Mouse (Mus musculus): ENCODE measurements around the gene Glul. TPM values are rescaled to one million over a fixed set of nuclear protein-coding genes. Genes with fewer than 3 reads are reported as not detected.

The Glul gene
- polyA plus RNA-seq, 1 experiment from 2014 or later, result 126 TPM

GRCm38 (mm10) chr1:153913869-153914268 is 14.1 kb downstream of the Glul start:
- H3K9me3 ChIP-seq (replicated peaks), result no peaks in the 10 kb centered on the region
- H3K36me3 ChIP-seq, result peaks cover 21% of the 10 kb centered on the region
- whole genome bisulfite sequencing, result 81% methylated on average over 3 of the region's 3 CpGs
- H3K9ac ChIP-seq, result no peak overlapping the region
- H3K27ac ChIP-seq, result no peak overlapping the region
- no peak overlapping the region for H3K4me2 ChIP-seq (replicated peaks)
- no peak overlapping the region for H3K4me3 ChIP-seq
- H3K4me1 ChIP-seq, result no peaks in the 10 kb centered on the region
- ATAC-seq (ENCODE audit: low FRiP score), result no peak
- H3K27me3 ChIP-seq, result no peaks in the 10 kb centered on the region

DNA sequence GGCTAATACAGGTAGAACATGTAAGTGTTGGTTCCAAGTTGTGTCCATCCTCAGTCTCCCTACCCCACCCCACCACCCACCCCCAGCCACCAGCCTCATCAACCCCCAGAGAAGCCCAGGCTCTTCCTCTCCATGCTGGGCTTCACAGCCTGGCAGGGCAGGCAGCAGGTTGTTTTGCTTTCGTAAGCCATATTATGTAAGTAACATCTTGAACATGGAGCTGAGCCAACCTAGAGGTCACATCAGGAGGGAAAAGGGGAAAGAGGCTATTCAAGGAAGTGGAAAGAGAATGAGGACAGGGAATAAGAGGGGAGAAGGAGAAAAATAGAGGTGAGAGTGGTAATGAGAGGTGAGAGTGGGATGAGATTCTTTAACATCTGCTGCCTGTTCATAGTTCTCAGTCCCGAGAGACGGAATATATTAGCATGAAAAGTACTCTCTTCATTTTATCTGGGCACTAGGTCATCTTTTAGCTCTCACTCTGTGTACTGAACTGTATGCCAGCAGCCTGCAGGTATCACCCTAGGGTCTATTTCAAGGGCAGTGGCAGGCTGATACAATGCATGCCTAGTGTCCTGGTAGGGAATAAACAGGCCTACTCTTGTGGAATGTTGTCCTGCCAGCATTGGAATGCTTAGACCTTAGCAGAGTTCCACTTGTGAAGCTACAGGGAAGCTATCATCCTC is 18.9 kb downstream of the Glul start:
- Histone ChIP-seq H3K9me3 (replicated peaks) (no peaks in the 10 kb centered on the region), H3K9ac (no peak overlapping the region), H3K4me1 (peaks cover 2% of the 10 kb centered on the region; the same call in 1 of the 2 replicates), H3K36me3 (no peaks in the 10 kb centered on the region), H3K27ac (no peak overlapping the region), H3K27me3 (no peaks in the 10 kb centered on the region), H3K4me3 (no peak overlapping the region), H3K4me2 (replicated peaks) (no peak overlapping the region)
- ATAC-seq (ENCODE audit: low FRiP score), result no peak
- 84% methylated on average over 3 of the region's 3 CpGs for WGBS

DNA sequence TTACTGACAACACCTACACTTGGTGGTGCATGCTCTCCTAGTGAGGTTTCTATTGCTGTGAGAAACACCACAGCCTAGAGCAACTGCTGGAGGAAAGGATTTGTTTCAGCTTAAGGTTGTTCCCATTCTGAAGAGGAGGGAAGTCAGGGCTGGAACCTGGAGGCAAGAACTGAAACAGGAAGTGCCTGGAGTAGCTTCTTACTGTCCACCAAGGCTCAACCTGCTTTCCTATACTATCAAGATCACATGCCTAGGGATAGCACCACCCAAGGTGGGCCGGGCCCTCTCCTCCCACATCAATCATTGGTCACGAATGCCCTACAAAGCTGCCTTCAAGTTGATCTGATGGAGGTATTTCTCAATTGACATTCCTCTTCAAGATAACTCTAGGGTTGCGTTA is 21.9 kb downstream of the Glul start:
- Histone ChIP-seq H3K27me3 (no peaks in the 10 kb centered on the region), H3K36me3 (no peaks in the 10 kb centered on the region), H3K4me2 (replicated peaks) (no peak overlapping the region), H3K9me3 (replicated peaks) (no peaks in the 10 kb centered on the region), H3K4me1 (peaks cover 2% of the 10 kb centered on the region; the same call in 1 of the 2 replicates), H3K9ac (no peak overlapping the region), H3K4me3 (no peak overlapping the region), H3K27ac (no peak overlapping the region)
- ATAC-seq (ENCODE audit: low FRiP score), result no peak
- 90% methylated on average over 3 of the region's 3 CpGs for WGBS

- H3K9ac ChIP-seq, result no peak overlapping the region
- H3K9me3 ChIP-seq (replicated peaks), result no peaks in the 10 kb centered on the region
- whole genome bisulfite sequencing, result 38% methylated on average over 5 of the region's 5 CpGs
- H3K27me3 ChIP-seq, result no peaks in the 10 kb centered on the region
- H3K27ac ChIP-seq, result no peak overlapping the region
- H3K4me1 ChIP-seq, result peaks cover 2% of the 10 kb centered on the region; the same call in 1 of the 2 replicates
- H3K4me3 ChIP-seq, result no peak overlapping the region
- H3K36me3 ChIP-seq, result no peaks in the 10 kb centered on the region
- H3K4me2 ChIP-seq (replicated peaks), result no peak overlapping the region
- ATAC-seq (ENCODE audit: low FRiP score), result no peak
Observed at GRCm38 (mm10) chr1:153922571-153923021, 22.9 kb downstream of the Glul start.

DNA sequence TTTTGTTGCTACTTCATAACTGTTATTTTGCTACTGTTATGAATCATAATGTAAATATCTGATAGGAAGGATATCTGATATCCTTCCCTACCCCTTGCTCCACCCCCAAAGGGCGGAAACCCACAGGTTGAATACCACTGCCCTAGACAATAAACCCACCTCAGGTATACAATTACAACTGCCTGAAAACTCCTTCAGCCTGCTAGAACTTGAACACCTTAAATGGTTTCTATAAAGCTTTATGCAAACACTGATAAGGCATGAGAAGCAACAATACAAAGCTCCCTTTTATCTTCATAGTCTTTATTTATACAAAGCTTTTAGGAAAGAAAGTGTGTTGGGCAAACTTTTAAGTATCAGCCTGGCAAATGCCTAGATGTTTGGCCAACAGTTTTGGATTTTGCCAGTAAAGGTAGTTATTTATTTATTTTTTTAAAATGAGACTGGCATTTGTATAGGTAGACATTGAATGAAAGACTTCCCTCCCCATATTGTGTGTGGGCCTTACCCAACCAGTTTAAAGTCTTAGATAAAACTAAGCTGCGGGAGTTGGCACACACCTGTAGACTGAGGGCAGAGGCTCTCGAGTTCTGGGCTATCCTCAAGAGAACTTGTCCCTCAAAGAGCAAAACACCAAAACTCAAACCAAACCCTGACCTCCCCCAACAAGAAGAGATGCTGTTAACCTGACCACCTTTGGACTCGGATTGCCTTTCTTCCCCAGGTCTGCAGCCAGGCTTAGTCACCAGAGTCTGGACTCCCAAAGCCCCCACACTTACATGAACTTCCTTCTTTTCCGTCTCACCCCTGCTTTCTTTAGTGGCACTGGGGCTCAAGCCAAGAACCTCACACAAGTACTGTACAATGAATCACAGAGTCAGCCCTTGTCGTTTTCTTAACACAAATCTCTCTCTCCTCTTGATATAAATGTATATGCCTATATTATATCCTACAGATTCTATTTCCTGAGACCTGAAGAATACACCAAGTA is 24.9 kb downstream of the Glul start:
- H3K4me2 ChIP-seq (replicated peaks), result no peak overlapping the region
- H3K27me3 ChIP-seq, result no peaks in the 10 kb centered on the region
- no peak overlapping the region for H3K9ac ChIP-seq
- H3K36me3 ChIP-seq, result no peaks in the 10 kb centered on the region
- 90% methylated on average over 6 of the region's 6 CpGs for WGBS
- H3K4me3 ChIP-seq, result no peak overlapping the region
- no peak for ATAC-seq (ENCODE audit: low FRiP score)
- no peaks in the 10 kb centered on the region for H3K9me3 ChIP-seq (replicated peaks)
- H3K27ac ChIP-seq, result no peak overlapping the region
- peaks cover 2% of the 10 kb centered on the region; the same call in 1 of the 2 replicates for H3K4me1 ChIP-seq

- WGBS, result 80% methylated on average over 2 of the region's 2 CpGs
- H3K27me3 ChIP-seq, result no peaks in the 10 kb centered on the region
- ATAC-seq (ENCODE audit: low FRiP score), result no peak
- no peaks in the 10 kb centered on the region for H3K9me3 ChIP-seq (replicated peaks)
- H3K9ac ChIP-seq, result no peak overlapping the region
- no peak overlapping the region for H3K27ac ChIP-seq
- H3K36me3 ChIP-seq, result no peaks in the 10 kb centered on the region
- H3K4me3 ChIP-seq, result no peak overlapping the region
- no peak overlapping the region for H3K4me2 ChIP-seq (replicated peaks)
- no peaks in the 10 kb centered on the region for H3K4me1 ChIP-seq
Observed at GRCm38 (mm10) chr1:153930431-153930830, 30.7 kb downstream of the Glul start.

- Histone ChIP-seq H3K9ac (no peak overlapping the region), H3K27me3 (no peaks in the 10 kb centered on the region), H3K4me3 (no peak overlapping the region), H3K4me2 (replicated peaks) (no peak overlapping the region), H3K27ac (no peak overlapping the region), H3K36me3 (no peaks in the 10 kb centered on the region), H3K4me1 (no peaks in the 10 kb centered on the region), H3K9me3 (replicated peaks) (no peaks in the 10 kb centered on the region)
- no peak for ATAC-seq (ENCODE audit: low FRiP score)
- WGBS, result 48% methylated on average over 1 of the region's 1 CpGs
Observed at GRCm38 (mm10) chr1:153933772-153934171, 34.0 kb downstream of the Glul start.

GRCm38 (mm10) chr1:153935844-153936380 is 36.2 kb downstream of the Glul start:
- Histone ChIP-seq H3K9ac (no peak overlapping the region), H3K4me1 (no peaks in the 10 kb centered on the region), H3K27ac (no peak overlapping the region), H3K4me2 (replicated peaks) (no peak overlapping the region), H3K9me3 (replicated peaks) (no peaks in the 10 kb centered on the region), H3K4me3 (no peak overlapping the region), H3K36me3 (no peaks in the 10 kb centered on the region), H3K27me3 (no peaks in the 10 kb centered on the region)
- ATAC-seq (ENCODE audit: low FRiP score), result no peak
- WGBS, result 80% methylated on average over 12 of the region's 12 CpGs

GRCm38 (mm10) chr1:153937025-153937424 is 37.3 kb downstream of the Glul start:
- Histone ChIP-seq H3K27ac (no peak overlapping the region), H3K4me1 (no peaks in the 10 kb centered on the region), H3K36me3 (no peaks in the 10 kb centered on the region), H3K9me3 (replicated peaks) (no peaks in the 10 kb centered on the region), H3K9ac (no peak overlapping the region), H3K27me3 (no peaks in the 10 kb centered on the region), H3K4me3 (no peak overlapping the region), H3K4me2 (replicated peaks) (no peak overlapping the region)
- no peak for ATAC-seq (ENCODE audit: low FRiP score)
- 100% methylated on average over 2 of the region's 2 CpGs for WGBS

- no peak overlapping the region for H3K27ac ChIP-seq
- H3K9me3 ChIP-seq (replicated peaks), result no peaks in the 10 kb centered on the region
- H3K4me3 ChIP-seq, result no peak overlapping the region
- H3K4me1 ChIP-seq, result no peaks in the 10 kb centered on the region
- ATAC-seq (ENCODE audit: low FRiP score), result no peak
- no peak overlapping the region for H3K9ac ChIP-seq
- H3K36me3 ChIP-seq, result no peaks in the 10 kb centered on the region
- no peak overlapping the region for H3K4me2 ChIP-seq (replicated peaks)
- WGBS, result 90% methylated on average over 2 of the region's 2 CpGs
- H3K27me3 ChIP-seq, result no peaks in the 10 kb centered on the region
Observed at GRCm38 (mm10) chr1:153940986-153941385, 41.2 kb downstream of the Glul start.

- Histone ChIP-seq H3K4me3 (no peak overlapping the region), H3K4me1 (peaks cover 5% of the 10 kb centered on the region; the same call in 1 of the 2 replicates), H3K9me3 (replicated peaks) (no peaks in the 10 kb centered on the region), H3K4me2 (replicated peaks) (no peak overlapping the region), H3K36me3 (no peaks in the 10 kb centered on the region), H3K27me3 (no peaks in the 10 kb centered on the region), H3K27ac (no peak overlapping the region), H3K9ac (no peak overlapping the region)
- ATAC-seq (ENCODE audit: low FRiP score), result no peak
- WGBS, result 77% methylated on average over 5 of the region's 5 CpGs
Observed at GRCm38 (mm10) chr1:153945181-153945580, 45.4 kb downstream of the Glul start.

- Histone ChIP-seq H3K27ac (no peak overlapping the region), H3K4me2 (replicated peaks) (no peak overlapping the region), H3K27me3 (no peaks in the 10 kb centered on the region), H3K9me3 (replicated peaks) (no peaks in the 10 kb centered on the region), H3K9ac (no peak overlapping the region), H3K4me1 (peaks cover 5% of the 10 kb centered on the region; the same call in 1 of the 2 replicates), H3K4me3 (no peak overlapping the region), H3K36me3 (no peaks in the 10 kb centered on the region)
- WGBS, result 19% methylated on average over 7 of the region's 7 CpGs
- ATAC-seq (ENCODE audit: low FRiP score), result no peak
Observed at GRCm38 (mm10) chr1:153946971-153947370, 47.2 kb downstream of the Glul start.
